Mouse (Mus musculus) fat pad, adult 2 months (tissue): ENCODE data around the gene Rdh16.
"Not testable (repeated sequence)": the region's sequence is repeated elsewhere in the genome, so short reads cannot be mapped to it uniquely, and the experiment has no call there.

ENCODE experiments used
- DNase-seq: peaks from one replicate; pipeline ENCODE4 v3.0.0-alpha.2; 2011; ENCODE audit warnings: low read depth, low spot score; ENCODE audit errors: extremely low read depth

The Rdh16 gene

GRCm38 (mm10) chr10:127893163-127894022 lies 92.4 kb downstream of the Rdh16 start:
- DNase-seq = not testable (repeated sequence)
